Mouse (Mus musculus) thymus, postnatal 36 days (tissue): ENCODE results near the gene Prr12.
"Not testable (repeated sequence)": the region's sequence is repeated elsewhere in the genome, so short reads cannot be mapped to it uniquely, and the experiment has no call there.

Experiments
- DNase-seq, 2 experiments: peaks; one replicate each; pipeline ENCODE4 v3.0.0; 2022; ENCODE audit warnings: mixed read lengths in 2 of 2

The Prr12 gene

DNA sequence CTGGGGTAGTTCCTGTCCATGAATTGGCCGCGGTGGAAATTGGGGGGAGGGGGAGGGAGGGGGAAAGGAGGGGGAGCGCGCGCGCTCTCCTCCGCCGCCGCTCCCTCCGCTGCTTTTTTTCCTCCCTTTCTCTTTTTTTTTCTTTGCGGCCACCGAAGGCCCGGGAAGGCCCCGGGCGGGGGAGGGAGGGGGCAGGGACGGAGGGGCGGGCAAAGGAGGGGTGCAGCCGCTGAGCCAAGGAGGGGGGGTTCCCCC, at the start of gene Prr12:
Gene Prr12 (minus strand): TSS at position 20 of the 255 bp plus-strand sequence.
- no peak for DNase-seq

DNA sequence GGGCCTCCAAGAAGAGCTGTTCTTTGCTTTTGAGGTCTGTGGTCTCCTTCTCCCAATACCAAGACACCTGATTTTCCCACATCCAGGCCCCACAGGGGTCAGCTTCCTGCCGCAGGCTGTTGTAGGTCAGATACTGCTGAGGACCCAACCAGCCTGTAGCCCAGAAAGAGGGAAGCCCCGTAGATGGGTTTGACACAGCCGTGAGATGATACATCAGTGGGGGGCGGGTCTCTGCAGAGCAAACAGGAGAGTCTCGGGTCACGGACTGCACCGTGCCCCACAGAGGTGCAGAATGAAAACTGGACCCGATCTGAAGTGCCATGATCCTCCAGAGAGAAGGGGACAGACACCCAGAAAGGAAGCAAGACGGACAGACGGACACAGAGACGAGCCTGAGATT, 49.8 kb upstream of the Prr12 start:
- DNase-seq, result no peak

DNA sequence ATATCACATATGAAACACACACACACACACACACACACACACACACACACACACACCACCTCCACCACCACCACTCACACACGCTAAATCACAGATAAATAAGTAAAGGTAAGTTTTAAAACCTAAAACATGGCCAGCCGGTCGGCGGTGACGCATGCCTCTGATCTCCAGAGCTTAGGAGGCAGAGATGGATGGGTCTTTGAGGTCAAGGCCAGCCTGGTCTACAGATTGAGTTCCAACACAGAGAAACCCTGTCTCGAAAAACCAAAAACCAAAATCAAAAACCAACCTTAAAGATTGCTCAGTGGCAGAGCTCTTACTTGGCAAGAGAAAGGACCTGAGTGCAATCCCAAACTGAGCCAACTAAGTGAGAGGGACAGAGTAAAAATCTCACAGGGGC, 47.4 kb upstream of the Prr12 start:
- no peak for DNase-seq

DNA sequence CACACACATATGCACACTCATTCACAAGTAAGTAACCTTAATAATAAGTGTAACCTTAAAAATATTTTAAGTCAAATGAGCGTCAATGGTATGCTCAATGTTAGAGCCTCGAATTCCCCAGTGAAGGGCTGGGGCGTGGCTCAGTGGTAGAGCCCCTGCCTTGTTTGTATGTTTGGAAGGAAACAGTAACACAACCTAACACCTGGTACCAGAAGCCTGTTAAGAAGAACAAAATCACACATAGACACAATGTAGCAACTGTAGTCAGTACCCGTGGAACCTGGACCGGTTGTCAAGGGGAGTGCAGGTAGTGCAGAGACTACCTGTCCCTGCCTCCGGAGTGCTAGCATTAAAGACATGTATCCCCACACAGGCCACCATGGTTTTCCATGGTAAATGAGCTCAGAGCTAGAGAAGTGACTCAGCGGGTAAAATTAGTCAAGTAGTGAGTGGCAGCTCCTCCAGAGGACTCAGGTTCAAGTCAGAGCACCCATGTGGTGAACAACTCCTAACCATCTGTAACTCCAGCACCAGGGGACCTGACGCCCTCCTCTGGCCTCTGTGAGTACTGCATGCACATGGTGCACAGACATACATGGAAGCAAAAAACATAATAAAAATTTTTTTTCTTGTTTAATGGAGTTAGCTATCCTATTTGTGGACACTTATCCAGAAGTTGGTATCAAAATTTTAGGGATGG, 46.0 kb upstream of the Prr12 start:
- DNase-seq, result no peak

DNA sequence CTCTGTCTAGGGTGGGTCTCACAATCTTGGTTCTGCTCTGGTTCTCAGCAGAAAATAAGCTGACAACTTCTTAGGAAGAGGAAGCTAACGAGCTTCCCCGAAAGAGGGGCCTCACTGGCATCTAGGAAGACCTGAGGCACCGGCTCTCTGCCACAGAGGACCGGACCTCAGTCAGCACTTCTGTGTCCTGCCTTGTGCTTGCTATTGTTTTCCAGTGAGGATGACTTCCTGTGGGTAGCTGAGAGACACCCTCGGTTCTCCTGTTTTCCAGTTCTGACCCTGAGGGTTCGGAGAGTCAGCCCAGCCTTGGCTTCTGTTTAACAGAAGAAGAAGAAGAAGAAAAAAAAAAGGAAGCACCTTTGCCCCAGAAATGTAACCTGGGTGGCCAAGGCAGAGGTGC, 44.8 kb upstream of the Prr12 start:
- DNase-seq, result no peak

DNA sequence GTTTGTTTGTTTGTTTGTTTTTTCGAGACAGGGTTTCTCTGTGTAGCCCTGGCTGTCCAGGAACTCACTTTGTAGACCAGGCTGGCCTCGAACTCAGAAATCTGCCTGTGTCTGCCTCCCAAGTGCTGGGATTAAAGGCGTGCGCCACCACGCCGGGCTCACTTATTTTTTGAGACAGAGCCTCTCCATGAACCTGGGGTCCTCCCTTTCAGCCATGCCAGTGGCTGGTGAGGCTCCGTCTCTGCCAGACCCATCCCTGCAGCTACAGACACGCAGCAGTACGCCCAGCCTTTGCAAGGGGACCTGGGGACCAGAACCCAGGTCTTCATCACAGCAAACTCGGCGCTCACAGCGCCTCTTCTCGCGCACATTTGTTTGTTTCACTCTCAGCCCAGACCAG, 43.3 kb upstream of the Prr12 start:
- not testable (repeated sequence) for DNase-seq

DNA sequence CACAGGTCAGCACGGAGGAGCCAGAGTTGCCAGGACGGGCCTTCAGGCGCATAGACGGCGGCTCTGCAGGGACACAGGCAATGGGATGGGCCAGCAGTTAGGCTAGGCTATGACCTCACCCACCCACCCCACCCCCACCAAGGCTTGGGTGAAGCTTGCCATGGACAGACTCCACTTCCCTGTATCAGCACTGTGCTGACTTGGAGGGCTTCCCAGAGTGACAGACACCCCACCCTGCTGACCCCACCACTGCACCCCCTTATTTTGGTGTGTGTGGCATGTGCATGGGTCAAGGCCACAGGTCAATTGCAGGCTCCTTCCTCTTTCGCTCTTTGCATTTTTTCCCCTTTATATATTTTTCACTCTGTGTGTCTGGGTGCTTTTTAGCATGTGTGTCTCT, 42.7 kb upstream of the Prr12 start:
- no peak for DNase-seq

DNA sequence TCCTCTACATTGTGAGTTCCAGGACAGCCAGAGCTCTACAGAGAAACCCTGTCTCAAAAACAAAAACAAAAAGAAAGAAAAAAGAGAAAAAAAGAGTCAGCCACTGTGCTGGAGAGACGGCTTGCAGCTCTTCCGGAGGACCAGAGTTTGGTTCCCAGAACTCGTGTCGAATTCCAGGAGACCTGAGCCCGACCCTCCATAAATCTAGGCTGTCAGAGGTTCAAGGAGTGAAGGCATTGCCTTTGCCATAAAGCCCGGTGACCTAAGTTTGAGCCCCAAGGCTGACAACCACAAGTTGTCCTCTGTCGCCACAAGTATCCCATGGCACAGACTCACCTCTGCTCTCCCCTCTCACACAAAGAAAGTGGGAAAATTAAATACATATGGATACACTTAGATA, 41.4 kb upstream of the Prr12 start:
- DNase-seq, result no peak

DNA sequence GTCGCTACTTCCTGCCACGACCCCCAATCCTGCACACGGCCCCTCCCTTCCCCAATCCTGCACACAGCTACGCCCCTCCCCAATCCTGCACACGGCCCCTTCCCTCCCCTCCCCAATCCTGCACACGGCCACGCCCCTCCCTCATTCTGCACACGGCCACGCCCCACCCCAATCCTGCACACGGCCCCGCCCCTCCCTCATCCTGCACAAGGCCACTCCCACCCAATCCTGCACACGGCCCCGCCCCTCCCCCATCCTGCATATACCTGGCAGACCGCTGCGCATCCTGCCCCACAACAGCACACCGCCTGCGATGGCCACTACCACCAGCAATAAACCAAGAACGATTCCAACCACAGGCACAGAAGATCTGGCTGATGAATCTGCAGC, 40.8 kb upstream of the Prr12 start:
- DNase-seq, result peak in 1 of 2 experiments; percentile 22

DNA sequence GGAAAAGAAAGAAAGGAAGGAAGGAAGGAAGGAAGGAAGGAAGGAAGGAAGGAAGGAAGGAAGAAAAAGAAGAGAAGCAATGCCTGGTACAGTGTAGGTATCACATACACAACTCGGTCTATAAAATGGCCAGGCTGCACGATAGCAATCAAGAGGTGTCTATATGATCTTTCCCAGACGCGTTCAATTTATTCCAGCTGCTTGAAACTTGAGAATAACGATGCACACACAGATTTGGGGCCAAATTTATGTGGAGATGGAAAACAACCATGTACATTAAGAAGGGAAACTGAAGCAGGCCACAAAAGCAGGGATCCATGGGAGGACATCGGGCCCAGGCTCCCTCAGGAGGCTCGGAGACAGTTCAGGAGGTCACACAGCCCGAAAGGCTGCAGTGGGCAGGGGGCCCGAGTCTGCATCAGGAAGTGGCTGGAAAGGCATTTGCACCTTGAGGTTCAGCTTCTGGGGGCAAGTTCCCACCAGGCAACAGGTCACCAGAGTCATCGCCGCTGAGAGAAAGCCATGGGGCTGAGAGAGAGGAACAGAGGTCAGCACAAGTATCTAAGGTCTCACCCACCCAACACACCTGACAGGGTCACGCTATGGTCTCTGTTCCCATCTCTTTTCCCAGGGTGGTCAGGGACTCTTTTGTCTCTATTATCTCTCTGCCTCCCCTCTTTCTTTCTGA, 40.3 kb upstream of the Prr12 start:
- no peak for DNase-seq

DNA sequence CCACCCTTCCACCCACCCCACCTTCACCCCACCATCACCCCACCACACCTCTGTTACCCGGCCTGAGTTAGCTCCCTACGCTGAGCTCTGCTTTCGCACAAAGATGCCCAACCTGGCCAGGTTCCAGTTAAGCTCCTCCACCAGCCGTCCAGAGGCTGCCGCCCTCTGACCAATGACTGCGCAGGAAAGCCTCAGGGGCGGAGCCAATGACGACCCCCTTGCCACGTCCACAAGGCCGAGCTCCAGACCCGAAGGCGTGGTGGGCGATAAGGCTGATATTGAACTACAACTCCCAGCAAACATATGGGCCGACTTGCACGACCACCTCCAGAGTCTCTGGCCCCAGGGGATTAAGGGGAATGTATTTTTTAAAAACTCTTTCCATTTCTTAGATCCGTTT, 39.4 kb upstream of the Prr12 start, which contains the start of gene Rcn3:
Gene Rcn3 (minus strand): TSS at position 174 of the 400 bp plus-strand sequence.
- peak in 1 of 2 experiments; percentile 16 for DNase-seq

DNA sequence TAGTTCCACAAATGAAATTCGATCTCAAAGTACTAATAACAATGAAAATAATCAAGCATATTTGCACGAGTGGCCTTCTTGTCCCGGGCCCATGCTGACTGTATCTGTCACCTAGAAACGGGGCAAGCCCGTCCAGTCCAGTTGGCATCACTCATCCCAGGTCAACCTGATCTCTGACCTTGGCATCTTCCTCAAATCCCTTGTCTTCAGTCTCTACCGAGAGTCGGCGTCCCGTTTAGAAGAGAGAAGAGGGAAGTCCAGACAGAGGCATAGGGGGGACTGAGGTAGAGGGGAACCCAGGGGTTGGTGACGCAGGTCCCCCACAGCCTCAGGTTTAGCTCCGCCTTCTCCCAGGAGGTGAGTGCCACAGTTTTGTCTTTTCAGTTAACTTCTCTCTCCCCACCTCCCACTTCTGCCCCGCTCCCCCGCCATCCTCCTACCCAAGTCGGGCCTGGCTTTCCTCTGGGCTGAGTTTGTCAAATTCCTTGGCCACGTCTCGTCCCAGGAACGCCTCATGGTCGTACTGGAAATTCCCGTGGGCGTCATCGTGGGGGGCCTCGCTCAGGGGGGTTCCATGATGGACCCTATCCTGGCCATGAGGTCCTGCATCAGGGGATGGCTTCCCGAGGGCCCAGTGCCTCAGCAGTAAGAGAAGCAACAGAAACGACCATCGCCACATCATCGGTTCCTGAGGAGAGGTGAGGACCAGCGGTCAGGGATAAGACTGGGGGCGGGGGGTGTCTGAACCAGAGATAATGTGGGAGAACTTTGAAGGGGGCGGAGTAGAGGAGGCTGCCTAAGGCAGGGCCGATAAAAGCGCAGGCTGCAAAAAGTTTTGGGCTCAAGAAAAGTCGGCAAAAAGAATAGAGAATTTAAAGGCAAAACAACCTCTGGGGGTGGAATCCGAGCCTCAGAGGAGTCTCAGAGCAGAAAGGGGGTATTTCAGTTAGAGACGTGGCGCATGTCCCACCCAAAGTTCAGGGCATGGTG, 38.6 kb upstream of the Prr12 start:
- no peak for DNase-seq

DNA sequence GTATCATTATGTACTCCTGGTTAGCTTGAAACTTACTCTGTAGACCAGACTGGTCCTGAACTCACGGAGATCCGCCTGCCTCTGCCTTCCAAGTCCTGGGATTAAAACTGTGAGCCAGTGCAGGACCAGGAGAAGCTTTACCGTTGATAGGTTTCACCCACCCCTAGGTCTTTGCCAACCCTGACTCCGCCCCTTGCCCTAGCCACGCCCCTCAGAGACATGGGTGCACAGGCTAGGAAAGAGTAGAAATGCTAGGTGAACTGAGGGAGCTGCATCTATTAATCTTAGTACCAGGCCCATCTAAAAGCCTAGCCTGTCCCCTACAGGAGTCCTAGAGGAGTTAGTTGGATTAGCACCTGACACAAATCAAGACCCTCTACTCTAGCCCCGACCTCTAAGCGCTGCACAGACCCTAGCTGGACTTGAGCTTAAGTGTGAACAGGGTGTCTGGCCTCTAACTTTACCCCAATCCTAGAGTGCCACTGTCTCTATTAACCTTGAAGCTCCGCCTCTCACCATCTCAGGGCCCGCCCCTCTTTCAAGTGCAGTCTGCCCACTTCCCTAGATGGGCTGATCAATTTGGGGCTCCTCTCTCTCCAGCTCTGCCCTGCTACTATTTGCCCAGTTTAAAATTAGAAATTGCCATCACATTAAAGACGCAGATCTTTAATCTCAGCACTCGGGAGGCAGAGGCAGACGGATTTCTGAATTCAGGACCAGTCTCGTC, 37.7 kb upstream of the Prr12 start:
- DNase-seq, result peak; percentile 18 to 43

DNA sequence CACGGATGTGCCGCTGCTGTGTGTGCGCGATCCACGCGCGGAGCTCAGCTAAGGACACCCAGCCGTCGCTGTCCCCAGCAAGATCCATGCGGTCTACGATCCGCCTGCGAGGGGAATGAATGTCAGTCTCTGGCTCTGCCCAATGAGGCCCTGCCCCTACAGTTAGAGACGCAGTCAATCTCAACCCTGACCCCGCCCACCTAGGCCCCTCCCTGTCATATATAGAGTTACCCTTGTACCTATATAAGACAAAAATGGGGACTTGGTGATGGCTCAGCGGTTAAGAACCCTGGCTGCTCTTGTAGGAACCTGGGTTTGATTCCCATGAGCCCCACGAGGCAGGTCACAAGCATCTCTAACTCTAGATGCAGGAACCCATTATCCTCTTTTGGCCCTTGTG, 35.9 kb upstream of the Prr12 start:
- DNase-seq, result no peak

DNA sequence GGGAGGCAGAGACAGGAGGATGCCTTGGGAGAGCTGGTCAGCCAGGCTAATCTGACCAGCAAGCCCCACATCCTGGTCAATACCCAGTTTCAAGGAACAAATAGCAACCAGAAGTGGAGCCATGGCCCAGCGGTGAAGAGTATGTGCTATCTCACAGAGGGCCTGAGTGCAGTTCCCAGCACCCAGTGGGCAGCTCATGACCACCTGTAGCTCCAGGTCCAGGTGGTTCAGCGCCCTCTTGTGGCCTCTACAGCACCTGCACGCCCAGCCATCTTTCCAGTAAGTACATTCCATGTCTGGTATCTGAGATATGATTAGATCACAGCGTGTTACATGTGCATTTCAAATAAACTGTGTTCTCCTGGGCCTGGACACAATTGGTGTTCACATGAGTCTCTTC, 33.4 kb upstream of the Prr12 start:
- no peak for DNase-seq

DNA sequence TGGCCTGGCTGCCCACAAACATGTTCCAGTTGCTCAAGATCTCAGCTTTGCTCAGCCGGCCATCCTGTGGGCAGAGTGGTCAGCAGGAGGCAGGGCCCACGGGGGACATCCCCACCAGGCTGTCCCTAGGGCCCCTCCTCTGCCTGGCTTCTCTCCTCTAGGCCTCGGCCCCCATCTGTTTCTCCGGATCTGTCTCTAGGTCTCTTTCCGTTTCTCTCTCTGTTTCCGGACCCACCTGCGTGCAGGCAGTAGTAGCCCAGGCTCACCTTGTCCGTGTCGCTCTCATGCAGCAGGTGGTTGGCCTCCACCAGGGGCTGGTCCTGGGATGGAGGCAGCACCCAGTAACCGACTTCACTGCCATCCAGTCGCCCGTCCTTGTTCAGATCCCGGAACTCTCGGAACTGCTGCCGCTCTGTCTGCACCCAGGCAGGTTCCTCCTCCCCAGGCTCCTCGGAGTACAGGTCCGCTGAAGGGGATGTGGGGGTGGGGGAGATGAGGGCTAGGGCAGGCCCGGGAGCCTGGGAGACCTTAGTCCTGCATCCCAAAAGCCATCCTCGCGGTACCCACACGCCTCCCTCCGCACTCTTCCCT, 30.7 kb upstream of the Prr12 start:
- DNase-seq, result peak; percentile 48 to 59

DNA sequence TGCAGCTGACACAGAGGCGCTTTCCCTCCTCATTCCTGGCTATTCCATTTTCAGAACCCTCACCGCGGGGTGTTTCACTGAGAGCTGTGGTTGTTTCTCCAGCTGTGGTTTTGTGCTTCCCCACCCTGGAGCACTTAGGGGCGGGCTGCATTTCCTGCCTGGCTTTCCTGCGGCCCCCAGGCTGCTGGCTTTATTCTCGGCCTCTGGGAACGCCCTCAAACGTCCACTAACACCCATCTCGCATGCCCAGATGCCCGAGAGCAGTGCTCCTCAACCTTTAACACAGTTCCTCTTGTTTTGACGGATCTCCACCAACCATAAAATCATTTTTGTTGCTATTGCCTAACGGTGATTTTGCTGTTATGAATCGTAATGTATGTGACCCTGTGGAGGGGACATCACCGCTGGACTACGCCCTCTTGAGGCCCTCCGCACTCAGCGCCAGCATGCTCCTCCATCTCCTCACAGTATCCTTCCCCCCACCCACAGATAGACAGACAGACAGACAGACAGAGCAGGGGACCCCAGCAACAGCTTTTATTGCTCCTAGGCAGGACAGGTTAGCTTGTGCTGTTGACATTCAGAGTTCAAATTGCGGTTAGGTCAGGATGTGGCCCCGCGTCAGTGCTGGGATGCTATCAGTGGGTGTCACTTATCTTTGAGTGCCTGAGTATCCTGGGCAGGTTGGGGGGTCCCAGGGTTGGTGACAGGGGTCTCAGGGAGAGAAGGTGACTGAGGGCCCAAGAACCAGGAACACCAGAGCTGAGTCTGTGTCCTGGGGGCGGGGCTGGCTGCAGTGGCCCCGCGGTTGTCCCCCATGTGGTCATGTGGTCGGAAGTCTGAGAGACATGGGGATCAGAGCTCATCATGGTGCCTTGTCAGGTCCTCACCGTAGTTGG, 30.0 kb upstream of the Prr12 start:
- DNase-seq, result peak; percentile 46 to 53

DNA sequence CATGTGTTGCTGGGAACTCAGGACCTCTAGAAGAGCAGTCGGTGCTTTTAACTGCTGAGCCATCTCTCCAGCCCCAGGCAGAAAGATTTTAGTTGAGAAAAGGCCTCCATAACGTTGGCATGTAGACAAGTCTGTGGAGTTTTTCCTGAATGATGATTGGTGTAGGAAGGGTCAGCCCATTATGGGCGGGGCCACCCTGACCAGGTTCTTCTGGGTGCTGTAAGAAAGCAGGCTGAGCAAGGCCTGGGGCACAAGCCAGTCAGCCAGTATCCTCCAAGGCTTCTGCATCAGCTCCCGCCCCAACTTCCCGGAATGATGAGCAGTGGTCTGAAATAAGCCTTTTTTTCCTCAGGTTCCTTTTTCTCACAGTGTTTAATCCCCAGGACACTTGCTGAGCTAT, 28.3 kb upstream of the Prr12 start:
- no peak for DNase-seq

DNA sequence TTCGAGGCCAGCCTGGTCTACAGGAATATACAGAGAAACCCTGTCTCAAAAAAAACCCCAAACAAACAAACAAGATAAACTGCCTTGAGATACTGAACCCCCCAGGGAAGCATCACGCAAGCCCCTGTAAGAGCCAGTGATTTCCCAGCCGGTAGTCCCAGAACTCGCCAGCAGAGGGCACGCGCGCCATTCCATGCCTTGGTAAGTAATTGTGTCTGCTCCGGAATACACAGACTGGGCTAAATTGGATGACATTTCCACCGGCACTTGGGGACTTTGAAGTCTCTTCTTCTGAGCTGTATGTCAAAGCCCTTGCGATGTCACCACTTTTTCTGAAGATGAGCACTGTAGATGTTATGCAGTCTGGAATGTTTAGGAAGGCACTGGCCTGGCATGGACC, 27.2 kb upstream of the Prr12 start:
- DNase-seq, result peak; percentile 88 to 94

DNA sequence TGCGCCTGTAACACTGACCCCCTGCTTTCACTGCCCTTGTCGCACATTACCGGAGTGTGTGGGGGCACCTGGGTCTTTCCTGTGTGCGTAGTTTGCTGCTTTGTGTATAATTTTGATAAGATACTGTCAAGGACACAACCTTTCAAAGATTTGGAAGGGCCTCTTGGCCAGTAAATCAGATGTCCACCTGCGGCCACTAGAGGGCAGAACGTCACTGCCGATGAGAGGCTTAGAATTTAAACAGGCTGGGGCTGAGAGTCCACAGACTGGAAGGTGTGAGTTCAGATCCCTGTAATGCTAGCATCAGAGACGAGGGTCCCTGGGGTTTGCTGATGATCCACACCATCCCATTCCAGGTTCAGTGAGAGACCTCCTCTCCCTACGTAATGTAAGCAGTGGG, 25.8 kb upstream of the Prr12 start:
- DNase-seq, result peak; percentile 70 to 74

DNA sequence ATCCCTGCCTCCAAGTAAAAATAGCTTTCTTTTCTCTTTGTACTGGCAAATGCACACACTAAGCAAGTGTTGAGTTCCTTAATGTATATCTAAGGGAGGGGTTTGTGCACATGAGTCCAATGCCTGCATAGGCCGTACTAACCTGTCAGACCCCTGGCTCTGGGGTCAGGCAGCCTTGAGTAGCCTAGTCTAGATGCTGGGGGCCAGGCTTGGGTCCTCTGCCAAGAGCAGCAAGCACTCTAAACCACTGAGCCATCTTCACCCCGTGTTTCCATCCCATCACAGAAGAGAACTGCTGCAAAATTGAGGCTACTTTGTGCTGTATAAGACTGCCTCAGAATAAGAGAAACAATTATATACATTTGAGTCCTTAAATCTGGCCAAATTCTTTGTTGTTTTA, 25.1 kb upstream of the Prr12 start:
- no peak for DNase-seq

DNA sequence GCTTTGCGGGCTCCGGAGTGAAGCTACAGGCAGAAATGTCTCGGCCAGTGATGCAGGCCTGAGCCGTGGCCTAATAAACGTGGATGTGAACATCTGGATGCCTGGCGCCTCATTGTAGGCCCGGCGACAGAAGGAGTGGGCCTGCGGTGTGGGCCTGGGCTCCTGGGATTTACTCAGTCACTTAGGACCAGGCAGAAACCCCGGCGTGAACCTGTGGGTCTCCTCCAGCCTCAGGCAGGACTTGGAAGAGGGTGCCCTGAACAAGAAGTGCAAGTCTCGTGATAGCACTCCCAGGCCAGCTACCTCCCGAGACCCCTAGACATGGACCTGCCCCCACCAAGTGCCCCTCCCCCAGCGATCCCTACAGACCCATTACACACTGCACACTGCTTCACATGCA, 24.6 kb upstream of the Prr12 start:
- DNase-seq, result no peak
